Comparison of ENCODE assay signal across 8 mouse cellular contexts in the genomic region with DNA sequence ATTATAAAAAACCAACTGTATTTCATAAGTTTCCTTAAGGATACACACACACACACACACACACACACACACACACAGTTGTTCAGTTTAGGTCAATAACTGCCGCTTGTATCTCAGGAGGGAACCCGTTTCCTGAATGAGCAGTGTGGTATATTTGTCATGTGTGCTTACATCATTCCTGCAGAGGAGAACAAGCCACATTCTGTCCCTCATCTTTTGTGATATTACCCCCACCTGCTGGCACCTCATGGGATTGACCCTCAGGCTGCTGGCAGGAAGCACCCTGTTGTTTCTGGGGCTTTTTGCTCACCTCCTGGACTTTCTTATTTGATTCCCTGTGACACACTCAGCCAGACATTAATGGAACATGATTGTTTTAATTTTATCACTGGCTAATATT.
DNase-seq lines count a peak whose midpoint lies in the region; ATAC-seq lines count a peak whose summit lies in the region.

No protein-coding gene starts in this region.

- H3K4me1 ChIP-seq in midbrain, embryonic 11.5 days (ENCODE audit: control insufficient read depth, insufficient read depth, low read length), result no peaks in the 10 kb centered on the region

- no peak overlapping the region for H3K4me3 ChIP-seq in midbrain, embryonic 11.5 days (ENCODE audit: low read depth, low read length)

- H3K27me3 ChIP-seq in midbrain, embryonic 11.5 days (ENCODE audit: control insufficient read depth, insufficient read depth, low read length), result no peaks in the 10 kb centered on the region

- H3K36me3 ChIP-seq in midbrain, embryonic 11.5 days (ENCODE audit: control insufficient read depth, insufficient read depth, low read length), result no peaks in the 10 kb centered on the region

- no peak overlapping the region for H3K4me2 ChIP-seq in midbrain, embryonic 11.5 days

- H3K9ac ChIP-seq in midbrain, embryonic 11.5 days (ENCODE audit: low read length), result no peak overlapping the region

- ATAC-seq in common myeloid progenitor, adult 5-6 weeks (replicated peaks; ENCODE audit: low read depth, poor library complexity, severe bottlenecking), result peak; percentile 99
- peak; percentile 85 for ATAC-seq in midbrain, embryonic 11.5 days (ENCODE audit: low FRiP score)
- no peak for ATAC-seq in erythroblast, adult 5-6 weeks (replicated peaks; ENCODE audit: low FRiP score, poor library complexity, severe bottlenecking)

- H3K9me3 ChIP-seq in midbrain, embryonic 11.5 days (ENCODE audit: control insufficient read depth, low read length), result no peaks in the 10 kb centered on the region

- no peak overlapping the region for H3K27ac ChIP-seq in midbrain, embryonic 11.5 days (ENCODE audit: low read depth, low read length)

- intact Hi-C loops in left cerebral cortex, postnatal 36 days (cut with DNase I), result loop anchor here (2.0 to 10.0 kb wide), 3 partner anchors 110 to 562 kb away; a partner anchor contains a TSS

- 19% methylated on average over 2 of the region's 2 CpGs for WGBS in midbrain, embryonic 11.5 days

- DNase-seq in adipocyte (ENCODE audit: low spot score), result peak; percentile 4
- peak; percentile 10 for DNase-seq in gastrocnemius, postnatal 25 days
- peak; percentile 43 for DNase-seq in kidney, adult 18-20 months
- peak; percentile 61 to 72 for DNase-seq in left cerebral cortex, postnatal 36 days (ENCODE audit: low spot score in 2 of 2)
- peak; percentile 85 for DNase-seq in midbrain, embryonic 11.5 days (ENCODE audit: low spot score, missing footprints)
- DNase-seq in right cerebral cortex, postnatal 4 days, result peak; percentile 73

Comparison
In these comparisons a context has a peak if more than half of its experiments do, and no peak if none do; other contexts are left out.
1. DNase-seq: peak in every context shown above with its lines; median percentile 85 in midbrain, embryonic 11.5 days; 73 in right cerebral cortex, postnatal 4 days; 66 in left cerebral cortex, postnatal 36 days; 43 in kidney, adult 18-20 months; 10 in gastrocnemius, postnatal 25 days; 4 in adipocyte.